Mouse (Mus musculus) E14TG2a.4 (cell line): Measurements from ENCODE around the gene Limk2.

ENCODE experiments used
- H3K27me3 ChIP-seq: 2 replicates; pipeline ENCODE4 v1.6.1; 2014; ENCODE audit warnings: low read length, control low read depth; ENCODE audit not compliant: insufficient read depth
- H3K36me3 ChIP-seq: 2 replicates; pipeline ENCODE4 v1.6.1; 2014; ENCODE audit warnings: low read length, control low read depth; ENCODE audit not compliant: insufficient read depth
- H3K4me1 ChIP-seq: replicated peaks from 2 replicates; pipeline ENCODE4 v1.6.1; 2014; ENCODE audit warnings: low read depth, low read length, control low read depth
- H3K4me3 ChIP-seq: replicated peaks from 2 replicates; pipeline ENCODE4 v1.5.1; 2014; ENCODE audit warnings: mild to moderate bottlenecking, low read length
- H3K9me3 ChIP-seq: 2 replicates; pipeline ENCODE4 v1.6.1; 2014; ENCODE audit warnings: low read length, control low read depth
- CTCF ChIP-seq: conservative IDR thresholded peaks from 2 replicates; pipeline ENCODE4 v1.5.1; 2014; ENCODE audit warnings: low read length
- NANOG ChIP-seq: IDR thresholded peaks from 2 replicates; pipeline ENCODE4 v1.6.1; 2014; ENCODE audit warnings: borderline replicate concordance, low read length, mixed read lengths
- POU5F1 ChIP-seq: IDR thresholded peaks from 2 replicates; pipeline ENCODE4 v1.6.1; 2014; ENCODE audit warnings: low read length, borderline replicate concordance

Limk2 gene

GRCm38 (mm10) chr11:3386941-3387368, 22.0 kb downstream of the Limk2 start:
- H3K9me3 ChIP-seq, result no peaks in the 10 kb centered on the region
- peaks cover 23% of the 10 kb centered on the region for H3K36me3 ChIP-seq
- H3K4me1 ChIP-seq, result peaks cover 65% of the 10 kb centered on the region
- TF ChIP-seq NANOG (no peak), POU5F1 (no peak), CTCF (peak; percentile 97)
- H3K4me3 ChIP-seq, result no peak overlapping the region
- H3K27me3 ChIP-seq, result no peaks in the 10 kb centered on the region

- no peaks in the 10 kb centered on the region for H3K9me3 ChIP-seq
- peaks cover 61% of the 10 kb centered on the region for H3K4me1 ChIP-seq
- H3K36me3 ChIP-seq, result peaks cover 40% of the 10 kb centered on the region
- TF ChIP-seq POU5F1, result no peak
- peak; percentile 53 for TF ChIP-seq CTCF
- H3K27me3 ChIP-seq, result no peaks in the 10 kb centered on the region
- no peak overlapping the region for H3K4me3 ChIP-seq
Observed at GRCm38 (mm10) chr11:3382602-3383594, 26.1 kb downstream of the Limk2 start.

- Histone ChIP-seq H3K9me3 (no peaks in the 10 kb centered on the region), H3K4me3 (no peak overlapping the region), H3K4me1 (peaks cover 57% of the 10 kb centered on the region), H3K27me3 (no peaks in the 10 kb centered on the region), H3K36me3 (peaks cover 38% of the 10 kb centered on the region)
- no peak for TF ChIP-seq CTCF
- TF ChIP-seq NANOG, result no peak
- TF ChIP-seq POU5F1, result no peak
Observed at GRCm38 (mm10) chr11:3381148-3381814, 27.7 kb downstream of the Limk2 start.

- Histone ChIP-seq H3K36me3 (peaks cover 32% of the 10 kb centered on the region), H3K4me3 (no peak overlapping the region), H3K4me1 (peaks cover 61% of the 10 kb centered on the region), H3K27me3 (no peaks in the 10 kb centered on the region), H3K9me3 (no peaks in the 10 kb centered on the region)
- TF ChIP-seq POU5F1, result no peak
- no peak for TF ChIP-seq NANOG
- no peak for TF ChIP-seq CTCF
Observed at GRCm38 (mm10) chr11:3379427-3379826, 29.6 kb downstream of the Limk2 start.

- H3K4me3 ChIP-seq, result peak overlapping the region; percentile 41; the same call in 1 of the 2 replicates
- H3K36me3 ChIP-seq, result peaks cover 14% of the 10 kb centered on the region; the same call in 1 of the 2 replicates
- no peaks in the 10 kb centered on the region for H3K27me3 ChIP-seq
- TF ChIP-seq CTCF (no peak), POU5F1 (no peak), NANOG (no peak)
- no peaks in the 10 kb centered on the region for H3K9me3 ChIP-seq
- H3K4me1 ChIP-seq, result peaks cover 74% of the 10 kb centered on the region
Observed at GRCm38 (mm10) chr11:3374741-3375140, 34.2 kb downstream of the Limk2 start.

- H3K36me3 ChIP-seq, result peaks cover 14% of the 10 kb centered on the region; the same call in 1 of the 2 replicates
- H3K4me3 ChIP-seq, result peak overlapping the region; percentile 41
- no peaks in the 10 kb centered on the region for H3K9me3 ChIP-seq
- TF ChIP-seq POU5F1 (no peak), CTCF (no peak), NANOG (no peak)
- peaks cover 76% of the 10 kb centered on the region for H3K4me1 ChIP-seq
- H3K27me3 ChIP-seq, result no peaks in the 10 kb centered on the region
Observed at GRCm38 (mm10) chr11:3374293-3374645, 34.7 kb downstream of the Limk2 start.

- TF ChIP-seq CTCF (no peak), POU5F1 (no peak), NANOG (no peak)
- Histone ChIP-seq H3K36me3 (peaks cover 15% of the 10 kb centered on the region; the same call in 1 of the 2 replicates), H3K4me1 (peaks cover 81% of the 10 kb centered on the region), H3K27me3 (no peaks in the 10 kb centered on the region), H3K9me3 (no peaks in the 10 kb centered on the region), H3K4me3 (peak overlapping the region; percentile 41)
Observed at GRCm38 (mm10) chr11:3373591-3374292, 35.2 kb downstream of the Limk2 start.

GRCm38 (mm10) chr11:3371599-3372295, 37.2 kb downstream of the Limk2 start:
- peaks cover 13% of the 10 kb centered on the region; the same call in 1 of the 2 replicates for H3K36me3 ChIP-seq
- peak overlapping the region; percentile 88 for H3K4me3 ChIP-seq
- H3K4me1 ChIP-seq, result peaks cover 90% of the 10 kb centered on the region
- H3K27me3 ChIP-seq, result no peaks in the 10 kb centered on the region
- no peaks in the 10 kb centered on the region for H3K9me3 ChIP-seq
- TF ChIP-seq POU5F1 (no peak), CTCF (no peak), NANOG (no peak)
